Mouse (Mus musculus): ENCODE measurements around the gene Bnip3.

The Bnip3 gene

DNA sequence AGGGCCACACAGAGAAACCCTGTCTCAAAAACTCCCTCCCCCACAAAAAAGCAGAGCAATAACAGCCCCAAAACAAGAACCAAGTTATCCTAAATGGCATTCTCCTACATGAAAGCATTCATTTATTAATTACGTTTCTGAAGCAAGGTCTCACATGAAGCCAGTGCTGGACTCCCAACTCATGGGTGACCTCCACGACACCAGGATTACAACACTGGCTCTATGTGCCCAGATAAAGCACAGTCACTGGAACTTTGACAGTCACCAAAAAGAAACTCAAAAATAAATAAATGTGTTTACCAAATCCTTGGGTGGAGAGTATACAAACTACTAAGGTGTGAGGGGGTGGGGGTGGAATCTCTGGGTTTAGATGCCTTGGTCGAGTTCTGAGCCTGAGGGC lies 4.3 kb upstream of the Bnip3 start:
- Histone ChIP-seq H3K4me1 (replicated peaks; ENCODE audit: low read depth, low read length) (peaks cover 24% of the 10 kb centered on the region), H3K9me3 (ENCODE audit: low read length) (no peaks in the 10 kb centered on the region), H3K27me3 (ENCODE audit: insufficient read depth, low read length) (no peaks in the 10 kb centered on the region), H3K4me3 (replicated peaks; ENCODE audit: low read length) (no peak overlapping the region), H3K36me3 (ENCODE audit: insufficient read depth, low read length) (no peaks in the 10 kb centered on the region)
- TF ChIP-seq NANOG (IDR thresholded peaks at IDR 0.05; ENCODE audit: borderline replicate concordance, low read length), result no peak
- no peak for TF ChIP-seq CTCF (conservative IDR thresholded peaks at IDR 0.05; ENCODE audit: low read length)
- TF ChIP-seq POU5F1 (IDR thresholded peaks at IDR 0.05; ENCODE audit: borderline replicate concordance, low read length), result no peak

DNA sequence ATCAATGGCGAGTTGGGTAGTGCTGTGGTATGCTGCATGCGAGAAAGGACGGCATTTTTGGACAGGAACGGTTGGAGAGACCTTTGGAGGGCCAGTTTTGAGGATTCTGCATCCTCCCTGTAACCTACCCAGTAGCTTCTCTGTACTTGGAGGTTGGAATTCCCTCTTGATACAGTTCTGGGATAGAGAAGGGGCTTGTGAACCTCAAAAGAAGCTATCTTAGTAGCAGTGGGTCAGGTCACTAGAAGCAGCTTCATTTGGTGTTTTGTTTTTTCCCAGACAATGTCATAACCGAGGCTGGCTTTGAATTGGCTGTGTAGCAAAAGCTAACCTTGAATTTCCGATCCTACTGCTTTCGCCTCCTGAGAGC lies 859 bp upstream of the Bnip3 start:
- H3K27me3 ChIP-seq (ENCODE audit: insufficient read depth, low read length), result no peaks in the 10 kb centered on the region
- peaks cover 54% of the 10 kb centered on the region for H3K4me1 ChIP-seq (replicated peaks; ENCODE audit: low read depth, low read length)
- no peak for TF ChIP-seq CTCF (conservative IDR thresholded peaks at IDR 0.05; ENCODE audit: low read length)
- TF ChIP-seq POU5F1 (IDR thresholded peaks at IDR 0.05; ENCODE audit: borderline replicate concordance, low read length), result no peak
- TF ChIP-seq NANOG (IDR thresholded peaks at IDR 0.05; ENCODE audit: borderline replicate concordance, low read length), result no peak
- no peaks in the 10 kb centered on the region for H3K9me3 ChIP-seq (ENCODE audit: low read length)
- H3K36me3 ChIP-seq (ENCODE audit: insufficient read depth, low read length), result peaks cover 21% of the 10 kb centered on the region
- peak overlapping the region; percentile 95 for H3K4me3 ChIP-seq (replicated peaks; ENCODE audit: low read length)

GRCm38 (mm10) chr7:138908768-138909276 lies 497 bp downstream of the Bnip3 start:
- peak overlapping the region; percentile 95 for H3K4me3 ChIP-seq (replicated peaks; ENCODE audit: low read length)
- no peaks in the 10 kb centered on the region for H3K27me3 ChIP-seq (ENCODE audit: insufficient read depth, low read length)
- peaks cover 33% of the 10 kb centered on the region for H3K36me3 ChIP-seq (ENCODE audit: insufficient read depth, low read length)
- no peak for TF ChIP-seq CTCF (conservative IDR thresholded peaks at IDR 0.05; ENCODE audit: low read length)
- TF ChIP-seq POU5F1 (IDR thresholded peaks at IDR 0.05; ENCODE audit: borderline replicate concordance, low read length), result no peak
- TF ChIP-seq NANOG (IDR thresholded peaks at IDR 0.05; ENCODE audit: borderline replicate concordance, low read length), result no peak
- H3K9me3 ChIP-seq (ENCODE audit: low read length), result no peaks in the 10 kb centered on the region
- peaks cover 67% of the 10 kb centered on the region for H3K4me1 ChIP-seq (replicated peaks; ENCODE audit: low read depth, low read length)

- Histone ChIP-seq H3K4me3 (replicated peaks; ENCODE audit: low read length) (peak overlapping the region; percentile 95), H3K4me1 (replicated peaks; ENCODE audit: low read depth, low read length) (peaks cover 74% of the 10 kb centered on the region), H3K9me3 (ENCODE audit: low read length) (no peaks in the 10 kb centered on the region), H3K27me3 (ENCODE audit: insufficient read depth, low read length) (no peaks in the 10 kb centered on the region), H3K36me3 (ENCODE audit: insufficient read depth, low read length) (peaks cover 40% of the 10 kb centered on the region)
- TF ChIP-seq CTCF (conservative IDR thresholded peaks at IDR 0.05; ENCODE audit: low read length) (no peak), POU5F1 (IDR thresholded peaks at IDR 0.05; ENCODE audit: borderline replicate concordance, low read length) (no peak), NANOG (IDR thresholded peaks at IDR 0.05; ENCODE audit: borderline replicate concordance, low read length) (no peak)
Observed at GRCm38 (mm10) chr7:138907976-138908375, 1.3 kb downstream of the Bnip3 start.

GRCm38 (mm10) chr7:138907043-138907442 lies 2.3 kb downstream of the Bnip3 start:
- Histone ChIP-seq H3K27me3 (ENCODE audit: insufficient read depth, low read length) (no peaks in the 10 kb centered on the region), H3K4me3 (replicated peaks; ENCODE audit: low read length) (peak overlapping the region; percentile 95), H3K4me1 (replicated peaks; ENCODE audit: low read depth, low read length) (peaks cover 83% of the 10 kb centered on the region), H3K9me3 (ENCODE audit: low read length) (no peaks in the 10 kb centered on the region), H3K36me3 (ENCODE audit: insufficient read depth, low read length) (peaks cover 49% of the 10 kb centered on the region)
- TF ChIP-seq POU5F1 (IDR thresholded peaks at IDR 0.05; ENCODE audit: borderline replicate concordance, low read length) (no peak), CTCF (conservative IDR thresholded peaks at IDR 0.05; ENCODE audit: low read length) (no peak), NANOG (IDR thresholded peaks at IDR 0.05; ENCODE audit: borderline replicate concordance, low read length) (no peak)

- H3K4me1 ChIP-seq (replicated peaks; ENCODE audit: low read depth, low read length), result peaks cover 83% of the 10 kb centered on the region
- no peaks in the 10 kb centered on the region for H3K9me3 ChIP-seq (ENCODE audit: low read length)
- peaks cover 55% of the 10 kb centered on the region for H3K36me3 ChIP-seq (ENCODE audit: insufficient read depth, low read length)
- TF ChIP-seq CTCF (conservative IDR thresholded peaks at IDR 0.05; ENCODE audit: low read length) (no peak), NANOG (IDR thresholded peaks at IDR 0.05; ENCODE audit: borderline replicate concordance, low read length) (no peak), POU5F1 (IDR thresholded peaks at IDR 0.05; ENCODE audit: borderline replicate concordance, low read length) (no peak)
- H3K4me3 ChIP-seq (replicated peaks; ENCODE audit: low read length), result peak overlapping the region; percentile 95
- H3K27me3 ChIP-seq (ENCODE audit: insufficient read depth, low read length), result no peaks in the 10 kb centered on the region
Observed at GRCm38 (mm10) chr7:138906441-138906840, 2.9 kb downstream of the Bnip3 start.

- H3K4me3 ChIP-seq (replicated peaks; ENCODE audit: low read length), result no peak overlapping the region
- TF ChIP-seq CTCF (conservative IDR thresholded peaks at IDR 0.05; ENCODE audit: low read length) (no peak), NANOG (IDR thresholded peaks at IDR 0.05; ENCODE audit: borderline replicate concordance, low read length) (no peak), POU5F1 (IDR thresholded peaks at IDR 0.05; ENCODE audit: borderline replicate concordance, low read length) (no peak)
Observed at GRCm38 (mm10) chr7:138903886-138904435, 5.4 kb downstream of the Bnip3 start.

DNA sequence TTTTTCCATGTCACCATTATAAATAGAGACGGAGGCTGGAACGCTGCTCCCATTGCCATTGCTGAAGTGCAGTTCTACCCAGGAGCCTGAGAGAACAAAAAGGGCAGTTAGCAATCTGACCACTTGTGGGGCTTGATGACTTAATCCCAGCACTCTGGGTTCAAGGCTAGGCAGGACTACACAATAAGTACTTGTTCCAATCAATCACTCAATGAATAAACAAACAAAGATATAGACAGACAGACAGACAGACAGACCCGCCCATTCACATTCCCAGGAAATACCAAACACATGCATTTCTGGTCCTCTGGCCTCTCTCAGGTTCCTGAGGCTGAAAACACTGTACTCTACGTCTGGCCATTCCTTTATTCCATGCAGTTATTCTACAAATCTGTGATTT lies 10.6 kb downstream of the Bnip3 start:
- no peaks in the 10 kb centered on the region for H3K27me3 ChIP-seq (ENCODE audit: insufficient read depth, low read length)
- H3K9me3 ChIP-seq (ENCODE audit: low read length), result no peaks in the 10 kb centered on the region
- H3K4me1 ChIP-seq (replicated peaks; ENCODE audit: low read depth, low read length), result peaks cover 64% of the 10 kb centered on the region
- TF ChIP-seq CTCF (conservative IDR thresholded peaks at IDR 0.05; ENCODE audit: low read length) (no peak), POU5F1 (IDR thresholded peaks at IDR 0.05; ENCODE audit: borderline replicate concordance, low read length) (no peak), NANOG (IDR thresholded peaks at IDR 0.05; ENCODE audit: borderline replicate concordance, low read length) (no peak)
- H3K36me3 ChIP-seq (ENCODE audit: insufficient read depth, low read length), result peaks cover 98% of the 10 kb centered on the region
- no peak overlapping the region for H3K4me3 ChIP-seq (replicated peaks; ENCODE audit: low read length)

More at GRCm38 (mm10) chr7:138903886-138904435, 5.4 kb downstream of the Bnip3 start:
- peaks cover 79% of the 10 kb centered on the region for H3K36me3 ChIP-seq (ENCODE audit: insufficient read depth, low read length)
- no peaks in the 10 kb centered on the region for H3K9me3 ChIP-seq (ENCODE audit: low read length)
- H3K4me1 ChIP-seq (replicated peaks; ENCODE audit: low read depth, low read length), result peaks cover 91% of the 10 kb centered on the region
- no peaks in the 10 kb centered on the region for H3K27me3 ChIP-seq (ENCODE audit: insufficient read depth, low read length)

DNA sequence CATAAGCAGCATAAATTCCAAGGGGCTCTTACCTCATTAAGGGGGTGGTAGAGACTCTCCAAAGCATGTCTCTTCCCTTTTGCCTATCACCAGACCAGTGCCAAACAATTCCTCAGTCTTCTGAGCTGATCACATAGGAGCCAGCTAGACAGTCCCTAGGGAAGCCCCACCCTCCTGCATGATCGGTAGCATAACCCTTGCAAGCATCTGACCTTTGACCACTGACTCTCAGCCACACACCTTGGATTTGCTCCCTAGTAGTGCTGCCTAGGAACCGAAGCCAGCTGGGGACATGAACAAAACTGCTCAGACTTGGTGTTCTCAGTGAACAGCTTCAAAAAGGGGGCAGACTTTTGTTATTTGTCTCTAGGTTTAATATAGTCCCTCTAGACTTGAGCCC lies 11.2 kb downstream of the Bnip3 start:
- Histone ChIP-seq H3K4me3 (replicated peaks; ENCODE audit: low read length) (no peak overlapping the region), H3K36me3 (ENCODE audit: insufficient read depth, low read length) (peaks cover 99% of the 10 kb centered on the region), H3K9me3 (ENCODE audit: low read length) (no peaks in the 10 kb centered on the region), H3K4me1 (replicated peaks; ENCODE audit: low read depth, low read length) (peaks cover 58% of the 10 kb centered on the region), H3K27me3 (ENCODE audit: insufficient read depth, low read length) (no peaks in the 10 kb centered on the region)
- TF ChIP-seq CTCF (conservative IDR thresholded peaks at IDR 0.05; ENCODE audit: low read length), result no peak
- TF ChIP-seq POU5F1 (IDR thresholded peaks at IDR 0.05; ENCODE audit: borderline replicate concordance, low read length), result no peak

Measured in E14TG2a.4 (cell line).